Mouse (Mus musculus): ENCODE results near the gene Als2cr12. TPM values are rescaled to one million over a fixed set of nuclear protein-coding genes. Genes with fewer than 3 reads are reported as not detected.
"Not testable (repeated sequence)": the region's sequence is repeated elsewhere in the genome, so short reads cannot be mapped to it uniquely, and the experiment has no call there.

Gene Als2cr12
- polyA plus RNA-seq, 1 experiment from 2014 or later = not detected

DNA sequence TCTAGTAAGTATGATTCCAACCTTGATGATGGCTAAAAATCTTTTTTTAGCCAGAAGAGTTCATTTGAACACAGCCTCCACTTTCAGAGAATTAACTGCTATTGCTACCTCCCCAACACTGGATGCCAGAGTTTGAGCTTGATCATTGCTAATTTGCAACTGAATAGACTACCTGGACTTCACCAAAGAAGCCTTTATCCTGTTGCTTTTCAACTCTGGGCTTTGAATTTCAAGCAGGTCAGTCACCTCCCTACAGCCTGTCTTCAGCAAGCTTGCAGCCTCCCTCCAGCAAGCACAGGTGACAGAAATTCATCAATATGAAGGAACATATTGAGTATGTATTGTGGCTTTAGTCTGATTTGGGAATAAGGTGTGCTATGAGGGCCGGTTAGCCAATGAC is 6.4 kb downstream of the Als2cr12 start:
- Histone ChIP-seq H3K4me3 (ENCODE audit: low read depth, low read length) (no peak overlapping the region), H3K9ac (no peak overlapping the region), H3K4me2 (no peak overlapping the region), H3K9me3 (ENCODE audit: low read depth, low read length) (no peaks in the 10 kb centered on the region), H3K27ac (ENCODE audit: low read depth) (no peak overlapping the region), H3K4me1 (ENCODE audit: insufficient read depth) (no peaks in the 10 kb centered on the region), H3K36me3 (ENCODE audit: insufficient read depth) (no peaks in the 10 kb centered on the region), H3K27me3 (ENCODE audit: insufficient read depth, low read length) (no peaks in the 10 kb centered on the region)
- TF ChIP-seq CTCF (IDR thresholded peaks at IDR 0.05; ENCODE audit: low read depth) = no peak
- no peak for ATAC-seq (ENCODE audit: insufficient read depth)
- 91% methylated on average over 1 of the region's 1 CpGs for WGBS
- DNase-seq = no peak

DNA sequence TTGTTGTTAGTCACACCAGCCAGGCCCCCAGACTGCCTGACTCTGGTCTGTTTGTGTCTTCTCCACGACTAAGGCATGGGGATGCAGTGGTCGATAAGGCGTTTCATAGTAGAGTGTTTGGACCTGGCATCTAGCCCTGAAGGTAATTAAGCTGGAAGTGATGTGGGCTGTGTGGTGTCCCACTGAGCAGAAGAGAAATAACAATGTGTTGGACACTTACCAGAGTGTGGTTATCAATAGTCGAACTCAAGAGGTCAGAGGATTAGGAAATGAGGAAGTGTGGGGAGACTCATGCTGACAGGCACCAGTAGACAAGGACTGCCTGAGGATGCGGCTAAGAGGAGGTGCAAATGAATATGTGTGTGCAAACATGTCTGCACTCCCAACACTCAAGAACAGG is 17.4 kb downstream of the Als2cr12 start:
- not testable (repeated sequence) for DNase-seq; H3K4me3 ChIP-seq (ENCODE audit: low read depth, low read length); H3K27ac ChIP-seq (ENCODE audit: low read depth); H3K27me3 ChIP-seq (ENCODE audit: insufficient read depth, low read length); H3K9me3 ChIP-seq (ENCODE audit: low read depth, low read length); H3K4me1 ChIP-seq (ENCODE audit: insufficient read depth); ATAC-seq (ENCODE audit: insufficient read depth); H3K4me2 ChIP-seq; H3K9ac ChIP-seq; H3K36me3 ChIP-seq (ENCODE audit: insufficient read depth)
- 35% methylated on average over 5 of the region's 5 CpGs for WGBS

DNA sequence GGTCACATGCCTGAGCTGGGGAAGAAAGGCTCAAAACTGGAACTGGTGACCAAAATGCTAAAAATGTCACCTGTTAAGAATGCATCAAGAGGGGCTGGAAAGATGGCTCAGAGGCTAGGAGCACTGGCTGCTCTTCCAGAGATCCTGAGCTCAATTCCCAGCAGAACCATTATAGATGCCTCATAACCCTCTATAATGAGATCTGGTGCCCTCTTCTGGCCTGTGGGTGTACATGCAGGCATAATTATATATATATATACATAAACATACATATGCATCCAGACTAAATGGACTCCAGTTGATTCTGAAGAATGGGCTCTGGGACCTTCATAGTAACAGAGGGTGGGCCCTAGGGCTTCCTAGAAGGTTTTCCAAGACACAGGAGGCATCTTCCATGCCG is 18.2 kb downstream of the Als2cr12 start:
- no peak overlapping the region for H3K9ac ChIP-seq
- no peak overlapping the region for H3K27ac ChIP-seq (ENCODE audit: low read depth)
- ATAC-seq (ENCODE audit: insufficient read depth) (no peak), DNase-seq (peak; percentile 69)
- no peaks in the 10 kb centered on the region for H3K9me3 ChIP-seq (ENCODE audit: low read depth, low read length)
- no peak overlapping the region for H3K4me3 ChIP-seq (ENCODE audit: low read depth, low read length)
- no peaks in the 10 kb centered on the region for H3K4me1 ChIP-seq (ENCODE audit: insufficient read depth)
- WGBS = 90% methylated on average over 1 of the region's 1 CpGs
- no peaks in the 10 kb centered on the region for H3K36me3 ChIP-seq (ENCODE audit: insufficient read depth)
- TF ChIP-seq CTCF (IDR thresholded peaks at IDR 0.05; ENCODE audit: low read depth) = peak; percentile 65
- H3K27me3 ChIP-seq (ENCODE audit: insufficient read depth, low read length) = no peaks in the 10 kb centered on the region
- H3K4me2 ChIP-seq = no peak overlapping the region

DNA sequence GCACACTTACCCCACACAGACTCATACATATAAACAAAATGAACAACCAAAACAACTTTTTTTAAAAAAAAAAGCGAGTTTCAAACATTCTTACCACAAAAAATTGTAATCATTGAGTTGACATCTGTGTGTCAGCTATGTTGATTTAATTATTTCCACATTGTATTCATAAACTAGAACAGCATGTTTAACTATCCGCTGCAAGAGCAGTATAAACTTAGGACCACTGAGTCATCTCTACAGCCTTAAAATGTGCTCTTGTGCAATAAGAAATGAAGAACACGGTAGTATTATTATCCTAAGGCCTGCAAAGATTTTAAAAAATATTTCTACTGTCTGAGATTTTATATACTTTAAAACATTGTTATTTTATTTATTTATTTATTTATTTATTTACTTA is 20.8 kb downstream of the Als2cr12 start:
- no peak overlapping the region for H3K9ac ChIP-seq
- no peaks in the 10 kb centered on the region for H3K9me3 ChIP-seq (ENCODE audit: low read depth, low read length)
- no peak for DNase-seq
- no peaks in the 10 kb centered on the region for H3K36me3 ChIP-seq (ENCODE audit: insufficient read depth)
- WGBS = 78% methylated on average over 3 of the region's 3 CpGs
- TF ChIP-seq CTCF (IDR thresholded peaks at IDR 0.05; ENCODE audit: low read depth) = no peak
- no peak overlapping the region for H3K4me3 ChIP-seq (ENCODE audit: low read depth, low read length)
- H3K27me3 ChIP-seq (ENCODE audit: insufficient read depth, low read length) = no peaks in the 10 kb centered on the region
- H3K27ac ChIP-seq (ENCODE audit: low read depth) = no peak overlapping the region
- ATAC-seq (ENCODE audit: insufficient read depth) = no peak
- no peaks in the 10 kb centered on the region for H3K4me1 ChIP-seq (ENCODE audit: insufficient read depth)
- no peak overlapping the region for H3K4me2 ChIP-seq

DNA sequence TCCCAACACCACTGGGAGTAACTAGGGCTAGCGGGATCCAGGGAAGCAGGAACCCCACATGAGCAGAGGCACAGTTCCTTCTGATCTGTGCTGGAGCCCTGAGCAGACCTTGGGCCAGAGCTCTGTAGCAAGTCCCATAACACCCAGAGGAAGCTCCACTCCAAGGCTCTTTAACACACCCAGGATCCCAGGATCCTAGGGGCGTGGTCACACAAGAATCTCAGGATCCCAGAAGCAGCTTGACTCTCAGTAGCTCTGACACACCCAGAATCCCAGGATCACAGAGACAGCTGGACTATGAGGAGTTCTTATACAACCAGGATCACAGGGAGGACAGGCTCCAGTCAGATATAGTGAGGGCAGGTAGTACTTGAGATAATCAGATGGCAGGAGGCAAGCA is 23.7 kb downstream of the Als2cr12 start:
- Histone ChIP-seq H3K4me3 (ENCODE audit: low read depth, low read length) (no peak overlapping the region), H3K36me3 (ENCODE audit: insufficient read depth) (no peaks in the 10 kb centered on the region), H3K9ac (no peak overlapping the region), H3K27me3 (ENCODE audit: insufficient read depth, low read length) (no peaks in the 10 kb centered on the region), H3K9me3 (ENCODE audit: low read depth, low read length) (no peaks in the 10 kb centered on the region), H3K4me1 (ENCODE audit: insufficient read depth) (no peaks in the 10 kb centered on the region), H3K27ac (ENCODE audit: low read depth) (no peak overlapping the region), H3K4me2 (no peak overlapping the region)
- 79% methylated on average over 2 of the region's 2 CpGs for WGBS
- TF ChIP-seq CTCF (IDR thresholded peaks at IDR 0.05; ENCODE audit: low read depth) = no peak
- DNase-seq (no peak), ATAC-seq (ENCODE audit: insufficient read depth) (no peak)

DNA sequence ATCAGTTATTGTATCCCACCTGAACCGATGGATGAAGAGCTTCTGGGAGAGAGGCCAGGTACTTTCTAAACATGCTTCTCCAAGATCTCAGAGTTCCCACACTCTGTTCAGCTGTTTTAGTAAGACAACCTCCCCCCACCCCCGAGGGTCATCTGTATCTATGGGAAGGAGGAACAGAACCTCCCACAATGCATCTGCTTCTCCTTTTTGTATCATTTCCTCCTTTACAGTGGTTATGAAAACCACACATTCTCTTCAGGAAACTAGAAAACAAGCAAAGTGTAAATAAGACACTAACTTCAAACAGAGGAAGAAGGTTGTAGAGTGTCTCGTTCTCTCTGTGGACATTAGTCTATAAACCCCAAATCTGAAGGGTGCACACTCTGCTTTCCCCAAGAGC is 26.2 kb downstream of the Als2cr12 start:
- H3K27ac ChIP-seq (ENCODE audit: low read depth) = not testable (repeated sequence)

DNA sequence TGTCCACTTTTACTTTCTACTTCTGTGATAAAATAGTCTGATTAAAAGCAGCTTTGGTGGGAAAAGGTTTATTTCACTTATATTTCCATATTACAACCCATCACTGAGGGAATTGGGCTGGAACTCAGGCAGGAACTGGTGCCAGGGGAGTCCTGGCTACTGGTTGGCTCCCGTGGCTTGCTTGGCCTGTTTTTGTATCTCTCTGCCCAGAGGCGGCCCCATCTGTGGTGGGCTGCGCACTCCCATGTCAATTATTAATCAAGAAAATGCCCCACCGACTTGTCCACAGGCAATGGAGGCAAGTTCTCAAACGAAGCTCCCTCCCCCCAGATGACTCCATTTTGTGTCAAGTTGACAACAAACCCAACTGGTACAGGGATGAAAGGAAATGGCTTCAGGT is 27.6 kb downstream of the Als2cr12 start:
- 75% methylated on average over 5 of the region's 5 CpGs for WGBS
- Histone ChIP-seq H3K9ac (no peak overlapping the region), H3K9me3 (ENCODE audit: low read depth, low read length) (no peaks in the 10 kb centered on the region), H3K27me3 (ENCODE audit: insufficient read depth, low read length) (no peaks in the 10 kb centered on the region), H3K4me2 (no peak overlapping the region), H3K36me3 (ENCODE audit: insufficient read depth) (no peaks in the 10 kb centered on the region), H3K4me1 (ENCODE audit: insufficient read depth) (no peaks in the 10 kb centered on the region), H3K4me3 (ENCODE audit: low read depth, low read length) (no peak overlapping the region), H3K27ac (ENCODE audit: low read depth) (no peak overlapping the region)
- TF ChIP-seq CTCF (IDR thresholded peaks at IDR 0.05; ENCODE audit: low read depth) = no peak
- no peak for DNase-seq
- no peak for ATAC-seq (ENCODE audit: insufficient read depth)

More for the DNA sequence above, 26.2 kb downstream of the Als2cr12 start:
- H3K9me3 ChIP-seq (ENCODE audit: low read depth, low read length); H3K4me3 ChIP-seq (ENCODE audit: low read depth, low read length); ATAC-seq (ENCODE audit: insufficient read depth); H3K36me3 ChIP-seq (ENCODE audit: insufficient read depth); H3K9ac ChIP-seq; H3K4me2 ChIP-seq; DNase-seq; H3K27me3 ChIP-seq (ENCODE audit: insufficient read depth, low read length); H3K4me1 ChIP-seq (ENCODE audit: insufficient read depth): not testable (repeated sequence)
- 72% methylated on average over 3 of the region's 3 CpGs for WGBS

DNA sequence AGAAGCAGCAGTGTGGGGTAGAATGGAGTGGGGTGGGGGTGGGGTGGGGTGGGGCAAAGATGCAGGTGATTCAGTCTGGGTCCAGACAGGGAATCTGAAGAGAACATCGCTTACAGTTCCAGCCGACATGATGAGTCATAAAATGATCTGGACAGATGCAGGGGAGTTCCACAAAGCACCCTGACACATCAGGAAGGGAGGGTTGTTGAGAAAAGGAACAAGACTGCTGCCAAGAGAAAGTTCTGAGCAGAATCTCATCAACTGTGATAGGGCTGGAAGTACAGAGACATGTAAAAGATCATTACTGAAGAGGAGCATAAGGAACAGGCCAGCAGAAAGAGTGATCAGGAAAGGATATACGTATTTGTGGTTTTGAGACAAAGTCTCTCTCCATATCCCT is 32.4 kb downstream of the Als2cr12 start:
- not testable (repeated sequence) for H3K4me3 ChIP-seq (ENCODE audit: low read depth, low read length); DNase-seq; H3K27me3 ChIP-seq (ENCODE audit: insufficient read depth, low read length); H3K9ac ChIP-seq; H3K4me2 ChIP-seq; H3K36me3 ChIP-seq (ENCODE audit: insufficient read depth); H3K4me1 ChIP-seq (ENCODE audit: insufficient read depth); H3K27ac ChIP-seq (ENCODE audit: low read depth); ATAC-seq (ENCODE audit: insufficient read depth); H3K9me3 ChIP-seq (ENCODE audit: low read depth, low read length)
- 85% methylated on average over 3 of the region's 3 CpGs for WGBS

DNA sequence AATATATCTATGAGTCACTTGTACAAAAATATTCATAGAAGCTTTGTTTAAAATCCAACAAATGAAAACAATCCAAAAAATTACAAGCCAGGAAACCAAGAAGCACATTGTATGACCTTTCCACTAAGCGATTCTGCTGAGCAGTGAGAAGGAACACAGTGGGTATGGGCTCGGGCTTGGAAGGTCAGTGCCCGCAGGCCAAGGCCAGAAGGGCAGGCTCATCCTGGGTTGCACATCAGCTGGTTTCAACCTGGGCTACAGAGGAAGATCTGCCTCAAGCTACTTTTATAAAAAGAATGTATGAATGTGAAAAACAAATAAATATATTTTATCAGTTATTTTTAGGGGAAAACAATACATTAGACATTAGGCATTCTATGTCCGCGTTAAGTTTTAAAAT is 33.1 kb downstream of the Als2cr12 start:
- not testable (repeated sequence) for H3K9me3 ChIP-seq (ENCODE audit: low read depth, low read length); H3K27ac ChIP-seq (ENCODE audit: low read depth); H3K27me3 ChIP-seq (ENCODE audit: insufficient read depth, low read length); ATAC-seq (ENCODE audit: insufficient read depth); H3K9ac ChIP-seq; H3K36me3 ChIP-seq (ENCODE audit: insufficient read depth); H3K4me2 ChIP-seq; H3K4me1 ChIP-seq (ENCODE audit: insufficient read depth); H3K4me3 ChIP-seq (ENCODE audit: low read depth, low read length); DNase-seq
- WGBS = 90% methylated on average over 5 of the region's 5 CpGs
